Mouse (Mus musculus): ENCODE measurements around the gene Tacc3.

DNA sequence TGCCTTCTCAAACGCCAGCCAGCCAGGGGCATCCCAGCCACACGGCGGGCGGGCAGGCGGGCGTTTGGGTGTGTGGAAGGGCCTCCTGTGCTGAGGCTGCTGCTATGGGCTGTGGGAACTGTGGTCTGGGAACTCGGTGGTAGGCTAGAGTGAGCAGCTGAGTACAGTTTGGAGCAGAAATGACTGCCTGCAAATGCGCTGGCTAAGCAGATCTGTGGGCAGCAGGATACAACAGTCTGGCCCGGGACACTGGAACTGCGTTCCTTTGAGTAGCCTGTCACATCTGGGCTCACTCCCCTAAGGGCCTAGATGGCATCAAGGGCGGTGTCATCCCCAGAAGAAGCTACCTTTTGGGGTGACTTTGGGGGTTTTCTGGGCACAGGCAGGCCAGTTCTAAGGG is 43.9 kb downstream of the Tacc3 start:
- TF ChIP-seq POLR2A (IDR thresholded peaks at IDR 0.05; ENCODE audit: insufficient read depth, low read depth, low read length) (no peak), CTCF (IDR thresholded peaks at IDR 0.05) (no peak)

Measured in heart, adult 2 months (tissue).